Mouse (Mus musculus) spleen, postnatal 36 days (tissue): ENCODE data around the gene Man1c1.
A peak's percentile ranks its signal among the peaks of the same experiment; 100 is the strongest.

Source experiments
- DNase-seq, 2 experiments: peaks; one replicate each; pipeline ENCODE4 v3.0.0; 2022; ENCODE audit warnings: low spot score in 2 of 2, mixed read lengths in 1 of 2

Man1c1 gene

DNA sequence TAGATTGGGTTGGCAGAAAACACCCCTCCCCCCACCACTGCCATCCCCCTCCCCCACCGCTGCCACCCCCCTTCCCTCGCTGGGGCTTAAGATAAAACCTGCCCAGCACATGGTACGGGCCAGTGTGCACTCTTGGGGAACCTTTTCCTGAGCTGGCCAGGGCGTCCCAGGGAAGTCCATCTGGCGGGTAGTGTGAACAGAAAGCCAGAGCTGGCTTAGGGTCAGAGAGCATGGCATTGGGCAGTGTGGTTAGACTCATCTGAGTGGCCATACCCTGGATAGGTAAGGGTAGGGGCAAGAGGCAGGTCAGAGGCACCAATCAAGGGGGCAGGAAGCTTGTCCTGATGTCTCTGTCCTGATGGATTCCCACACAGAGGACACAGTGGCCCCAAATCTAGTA lies 124.5 kb downstream of the Man1c1 start:
- no peak for DNase-seq

DNA sequence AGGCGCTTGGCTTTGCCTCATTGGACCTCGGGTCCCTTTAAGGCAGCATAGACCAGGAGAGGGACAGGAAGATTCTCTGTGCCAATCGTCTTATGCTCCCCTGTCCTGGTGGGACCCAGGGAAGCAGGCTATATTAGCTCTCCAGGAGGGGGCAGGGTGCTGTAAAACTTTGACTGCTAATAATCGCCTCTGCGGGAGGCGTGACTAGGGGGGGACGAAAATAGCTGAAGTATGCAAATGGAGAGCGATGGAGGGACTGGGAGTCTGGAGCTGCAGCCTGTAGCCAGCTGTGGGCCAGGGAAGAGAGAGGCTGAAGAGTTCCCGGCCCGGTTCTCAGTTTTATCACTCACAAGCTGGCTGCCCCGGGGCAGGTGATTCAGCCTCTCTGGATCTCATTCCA lies 124.9 kb downstream of the Man1c1 start:
- no peak for DNase-seq

DNA sequence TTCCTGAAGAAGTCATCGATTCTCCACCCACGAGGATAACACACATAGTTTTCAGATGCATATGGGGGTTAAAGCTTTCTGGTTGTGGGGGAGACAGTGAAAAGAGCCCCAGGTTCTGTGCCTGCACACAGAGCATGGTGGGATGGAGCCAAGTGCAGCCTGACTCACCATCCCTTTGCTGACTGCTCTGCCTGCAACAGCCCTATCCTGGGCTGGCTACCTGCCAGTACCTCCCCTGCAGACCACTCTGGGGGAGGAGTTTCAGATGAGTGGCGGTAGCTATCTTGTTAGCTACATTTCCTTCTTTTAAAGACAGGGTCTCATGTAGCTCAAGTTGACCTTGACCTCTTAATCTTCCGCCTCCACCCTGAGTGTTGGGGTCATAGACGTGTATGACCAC lies 125.7 kb downstream of the Man1c1 start:
- no peak for DNase-seq

DNA sequence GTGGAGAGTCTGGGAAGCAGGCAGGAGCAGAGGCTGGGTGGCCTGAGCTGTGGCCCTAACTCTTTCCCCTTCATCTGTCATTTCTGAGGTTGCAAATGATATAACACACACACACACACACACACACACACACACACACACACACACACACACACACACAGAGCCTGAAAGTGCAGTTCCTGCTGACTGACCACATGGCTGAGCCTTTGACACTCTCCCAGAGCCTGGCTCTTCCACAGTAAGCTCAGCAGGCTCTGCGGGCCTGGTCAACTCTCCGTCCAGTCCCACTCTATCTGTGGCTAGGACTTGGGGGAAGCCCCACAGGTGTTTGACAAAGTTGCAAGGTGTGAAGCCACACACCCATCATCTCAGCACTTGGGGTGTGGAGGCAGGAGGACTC lies 126.8 kb downstream of the Man1c1 start:
- no peak for DNase-seq

DNA sequence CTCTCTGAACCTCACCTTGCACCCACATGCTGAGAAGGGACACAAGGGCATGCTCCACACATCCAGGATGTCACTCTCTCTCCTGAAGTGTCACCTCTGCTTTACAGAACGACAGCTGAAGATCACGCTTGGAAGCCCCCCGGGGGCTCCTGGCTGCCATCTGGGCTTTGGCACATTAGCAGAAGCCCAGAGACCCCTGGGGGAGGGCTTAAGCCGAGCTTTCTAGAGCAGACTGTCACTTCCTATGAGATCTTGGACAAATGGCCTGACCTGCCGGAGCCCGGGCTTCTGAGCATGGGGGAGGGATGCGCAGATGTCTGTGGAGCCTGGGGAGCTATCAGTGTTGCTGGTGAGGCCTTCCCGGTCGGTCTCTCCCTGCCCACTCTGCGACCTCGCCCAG lies 128.6 kb downstream of the Man1c1 start:
- DNase-seq: no peak

DNA sequence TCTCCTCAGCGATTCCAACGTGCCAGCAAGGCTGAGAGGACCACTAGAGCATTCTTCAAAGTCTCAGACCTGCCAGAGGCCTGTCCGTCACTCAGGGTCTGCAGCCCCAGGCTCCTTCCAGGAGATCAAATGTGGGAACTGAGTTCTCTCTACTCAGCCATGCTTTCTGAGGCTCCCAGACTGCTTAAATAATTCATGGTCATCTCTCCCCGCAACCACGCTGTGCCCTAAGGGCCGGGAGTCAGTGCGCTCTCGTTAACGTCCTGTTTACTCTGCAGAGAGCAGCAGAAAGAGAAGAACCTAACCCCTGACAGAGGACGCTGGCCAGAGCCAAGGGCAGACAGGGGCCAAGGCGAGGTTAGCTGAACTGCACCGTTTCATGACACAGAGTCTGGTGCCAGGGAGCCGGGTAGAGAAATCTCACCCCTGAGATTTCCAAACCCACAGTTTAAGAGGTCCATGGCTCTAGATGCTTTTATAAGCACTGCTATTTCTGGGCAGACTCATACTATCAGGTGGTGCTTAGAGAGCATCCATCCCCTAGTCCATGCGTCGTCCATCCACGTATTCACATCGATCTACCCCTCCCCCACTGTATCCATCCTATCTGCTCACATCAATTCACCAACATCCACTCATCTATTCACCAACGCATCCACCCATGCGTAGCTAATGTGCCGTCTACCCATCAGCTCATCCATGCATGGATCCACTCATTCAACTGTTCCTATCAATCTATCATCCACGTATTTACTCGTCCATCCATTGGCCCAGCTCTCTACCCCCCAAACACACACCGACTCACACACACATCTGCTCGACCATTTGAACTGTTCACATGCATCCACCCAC lies 131.4 kb downstream of the Man1c1 start:
- no peak for DNase-seq

DNA sequence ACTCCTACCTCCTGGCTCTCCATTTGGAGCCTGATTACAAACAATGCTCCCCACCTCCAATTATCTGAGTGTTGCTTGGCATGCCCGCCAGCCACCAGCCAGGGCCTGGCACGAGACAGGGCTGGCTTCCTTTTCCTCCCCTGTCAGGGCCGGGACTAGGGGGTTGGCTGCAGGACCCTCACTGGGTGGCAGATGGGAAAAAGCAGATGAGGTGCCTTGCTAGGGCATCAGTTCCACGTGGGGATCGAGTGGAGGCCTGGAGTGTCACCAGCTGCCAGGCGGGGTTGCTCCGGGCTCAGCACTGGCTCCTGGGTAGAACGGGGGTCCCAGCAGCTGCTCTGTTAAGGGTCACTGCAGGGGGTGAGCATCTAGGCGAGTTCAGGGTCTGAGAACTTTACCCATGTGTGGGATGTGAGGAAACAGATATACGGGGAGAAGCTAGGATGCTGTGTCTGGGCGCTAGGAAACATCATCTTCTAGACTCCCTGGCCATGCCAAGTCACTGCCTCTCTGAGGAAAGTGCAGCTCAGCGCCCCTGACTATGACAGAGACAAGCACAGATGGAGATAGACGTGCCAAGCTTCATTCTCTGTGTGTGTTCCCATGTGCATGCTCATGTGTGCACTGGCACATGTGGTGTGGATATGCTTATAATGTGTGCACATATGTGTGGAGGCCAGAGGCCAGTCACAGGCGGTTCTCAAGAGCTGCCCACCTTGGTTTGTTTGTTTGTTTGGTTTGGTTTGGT lies 133.2 kb downstream of the Man1c1 start:
- no peak for DNase-seq

DNA sequence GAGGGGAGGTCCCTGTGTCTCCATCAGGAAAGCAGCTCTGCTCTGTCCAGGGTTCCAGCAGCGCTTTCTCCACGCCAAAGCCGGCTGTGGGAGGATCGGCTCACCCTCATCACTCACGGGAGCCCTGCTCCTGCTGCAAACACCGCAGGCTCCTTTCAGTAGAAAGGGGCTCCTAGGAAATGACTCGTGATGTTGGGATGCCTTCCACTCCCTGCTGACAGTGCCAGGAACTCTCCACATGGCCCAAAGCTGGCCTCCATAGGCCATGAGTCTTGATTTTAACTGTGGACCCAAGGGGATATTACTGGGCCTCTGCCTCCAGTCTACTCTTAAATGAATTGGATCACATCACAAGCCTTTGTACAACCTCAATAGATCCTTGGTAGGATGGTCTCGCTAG lies 134.3 kb downstream of the Man1c1 start:
- no peak for DNase-seq

DNA sequence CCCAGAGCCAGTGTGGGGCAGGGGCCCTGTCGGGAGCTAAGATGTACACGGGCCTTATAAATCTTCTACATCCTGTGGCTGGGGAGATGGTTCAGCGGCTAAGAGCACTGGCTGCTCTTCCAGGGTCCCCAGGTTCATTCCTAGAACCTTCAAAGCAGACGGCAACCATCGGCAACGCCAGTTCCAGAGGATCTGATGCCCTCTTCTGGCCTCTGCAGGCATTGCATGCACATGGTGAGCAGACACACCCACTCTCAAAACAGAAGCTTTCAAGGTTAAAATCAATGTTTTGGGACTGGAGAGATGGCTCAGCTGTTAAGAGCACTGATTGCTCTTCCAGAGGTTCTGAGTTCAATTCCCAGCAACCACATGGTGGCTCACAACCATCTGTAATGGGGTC lies 134.9 kb downstream of the Man1c1 start:
- no peak for DNase-seq

DNA sequence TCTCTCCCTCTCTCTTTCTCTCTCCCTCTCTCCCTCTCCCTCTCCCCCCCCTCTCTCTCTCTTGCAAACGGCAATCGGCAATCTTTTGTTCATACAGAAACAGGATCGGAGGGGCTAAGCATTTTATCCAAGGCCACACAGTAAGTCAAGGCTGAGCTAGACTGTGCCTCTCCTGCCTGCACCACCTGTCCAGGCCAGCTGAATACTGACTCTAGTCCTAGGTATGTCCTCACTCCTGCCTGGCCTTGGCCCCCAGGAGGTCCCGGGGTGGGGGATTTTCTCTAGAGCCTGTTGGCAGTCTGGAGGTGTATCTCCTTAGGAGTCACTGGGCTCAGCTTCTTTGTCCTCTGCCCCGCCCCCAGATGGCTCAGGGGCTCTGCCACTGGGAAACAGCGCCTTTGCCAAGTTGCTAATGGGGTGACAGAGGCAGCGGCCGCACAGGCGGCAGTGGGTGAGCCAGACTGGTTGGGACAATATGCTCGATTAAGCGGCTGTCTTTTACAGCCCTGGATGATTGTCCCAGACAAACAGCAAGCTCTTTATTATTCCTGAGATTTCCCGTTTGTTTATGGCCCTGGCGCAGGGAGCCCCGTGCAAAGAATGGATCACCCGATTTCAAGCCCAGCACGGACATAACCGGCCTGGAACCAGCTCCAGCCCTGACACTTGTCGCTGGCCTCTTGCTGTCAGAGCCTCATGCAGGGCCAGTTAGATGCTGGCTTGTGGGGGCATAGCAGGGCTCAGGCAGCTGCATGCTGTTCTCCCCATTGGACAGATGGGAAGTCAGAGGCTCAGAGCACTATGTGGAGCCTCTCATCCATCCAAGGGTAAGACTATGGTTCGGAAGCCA lies 136.5 kb downstream of the Man1c1 start:
- DNase-seq: no peak

DNA sequence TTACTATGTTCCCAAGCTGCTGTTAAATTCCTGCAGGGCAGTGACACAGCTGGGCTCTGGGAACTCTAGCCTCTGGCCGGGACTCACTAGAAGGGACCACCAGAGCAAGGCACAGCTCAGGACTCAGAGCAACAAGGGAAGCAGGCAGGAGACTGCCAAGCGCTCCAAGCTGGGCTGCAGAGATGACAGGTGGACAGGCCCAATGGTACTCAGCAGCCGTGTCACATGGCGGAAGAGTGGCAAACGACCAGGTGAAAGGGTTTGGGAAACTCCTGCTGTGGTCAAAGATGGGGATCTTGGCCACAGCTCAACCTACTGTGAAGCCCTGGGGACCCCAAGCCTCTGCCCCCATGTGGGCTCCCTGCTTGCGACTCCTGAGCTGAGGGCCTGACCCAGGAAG lies 140.0 kb downstream of the Man1c1 start:
- DNase-seq: no peak

DNA sequence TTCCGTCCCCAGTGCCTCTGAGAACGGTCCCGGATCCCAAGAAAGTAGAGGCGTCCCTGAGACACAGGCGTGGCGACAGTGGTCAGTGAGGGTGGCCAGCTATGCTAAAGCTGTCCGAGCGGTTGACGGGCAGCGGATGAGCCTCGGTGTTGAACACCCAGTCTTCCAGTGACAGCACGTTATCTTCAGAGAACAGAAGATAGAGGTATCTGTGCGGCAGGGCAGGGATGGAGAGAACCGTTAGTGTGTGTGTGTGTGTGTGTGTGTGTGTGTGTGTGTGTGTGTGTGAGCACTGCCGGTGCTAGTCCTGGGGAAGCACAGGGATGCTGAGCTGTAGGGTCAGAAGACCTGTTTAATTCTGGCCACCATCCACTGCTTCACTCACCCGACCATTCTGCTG lies 140.5 kb downstream of the Man1c1 start:
- no peak for DNase-seq

DNA sequence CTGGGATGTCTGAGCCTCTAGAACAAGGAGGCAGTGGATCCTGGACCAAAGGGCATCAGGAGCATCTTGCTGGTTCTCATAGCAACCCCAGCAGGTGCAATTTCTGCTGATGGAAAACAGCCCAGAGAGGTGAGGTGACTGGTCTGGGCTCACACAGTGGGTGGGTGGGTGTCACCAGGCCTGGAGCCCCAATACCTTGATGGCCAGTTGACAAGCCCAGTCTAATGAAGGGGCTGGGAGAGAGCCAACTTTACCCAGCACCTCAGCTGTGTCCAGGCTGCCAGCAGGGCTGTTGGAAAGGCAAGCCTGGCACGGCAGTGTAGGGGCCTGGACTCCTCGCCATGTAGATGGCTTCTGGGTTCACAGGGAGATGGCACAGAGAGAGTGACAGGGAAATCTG lies 142.1 kb downstream of the Man1c1 start:
- DNase-seq: no peak

DNA sequence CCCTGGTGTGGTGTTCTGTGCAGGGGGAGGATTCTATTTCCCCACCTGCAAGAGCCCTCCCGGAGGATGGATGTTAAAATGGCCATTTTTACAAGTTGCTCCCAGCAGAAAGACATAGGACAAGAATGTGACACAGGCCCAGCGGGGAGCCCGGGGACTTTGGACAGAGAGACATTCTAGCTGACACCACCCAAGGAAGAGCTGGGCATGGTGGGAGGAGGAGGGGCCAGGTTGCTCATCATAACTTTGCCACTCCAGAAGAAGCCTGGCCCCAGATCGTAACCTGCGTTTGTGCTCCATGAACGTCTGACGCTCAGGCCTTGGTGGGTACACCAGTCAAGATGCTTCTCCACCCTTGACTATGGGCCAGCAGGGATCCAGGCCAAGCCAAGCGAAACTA lies 143.4 kb downstream of the Man1c1 start:
- no peak for DNase-seq

DNA sequence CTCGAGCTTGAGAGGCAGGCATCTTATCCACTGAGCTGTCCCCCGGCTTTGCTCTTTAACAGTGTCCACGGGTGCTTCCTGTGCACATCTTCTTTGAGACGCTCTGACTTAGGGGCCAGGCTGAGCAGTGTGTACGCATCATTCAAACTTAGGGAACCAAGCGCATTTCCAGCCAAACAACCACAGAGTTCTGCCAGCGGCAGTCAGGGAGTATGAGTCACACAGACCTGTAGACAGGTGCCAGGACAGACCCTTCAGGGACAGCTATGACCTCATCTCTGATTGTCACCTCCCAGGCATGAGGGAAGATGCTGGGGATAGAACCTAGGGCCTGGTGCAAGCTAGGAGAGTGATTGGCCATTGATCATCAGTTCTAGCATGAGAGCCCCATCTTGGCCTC lies 144.9 kb downstream of the Man1c1 start:
- DNase-seq: no peak

DNA sequence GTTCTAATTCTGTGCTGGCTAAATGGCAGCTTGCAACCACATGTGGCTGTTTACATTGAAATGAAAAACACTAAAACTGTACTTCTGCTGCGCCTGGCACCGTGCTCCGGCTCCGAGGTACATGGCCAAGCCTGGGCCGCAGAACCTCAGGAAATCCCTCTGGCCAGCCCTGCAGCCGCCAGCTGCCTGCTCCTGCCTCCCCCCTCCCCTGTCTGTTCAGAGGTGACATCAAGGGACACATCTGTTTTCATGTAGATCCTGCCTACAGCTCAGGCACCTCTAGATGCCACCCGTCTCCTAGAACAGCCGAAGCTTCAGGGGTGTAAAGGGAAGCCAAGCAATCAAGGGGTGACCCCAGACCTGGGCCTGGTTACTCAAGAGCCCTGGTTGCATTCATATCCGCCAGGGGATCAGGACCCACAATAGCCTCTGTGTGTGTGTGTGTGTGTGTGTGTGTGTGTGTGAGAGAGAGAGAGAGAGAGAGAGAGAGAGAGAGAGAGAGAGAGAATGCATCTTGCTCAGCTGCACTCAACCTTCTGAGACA lies 145.4 kb downstream of the Man1c1 start:
- no peak for DNase-seq

DNA sequence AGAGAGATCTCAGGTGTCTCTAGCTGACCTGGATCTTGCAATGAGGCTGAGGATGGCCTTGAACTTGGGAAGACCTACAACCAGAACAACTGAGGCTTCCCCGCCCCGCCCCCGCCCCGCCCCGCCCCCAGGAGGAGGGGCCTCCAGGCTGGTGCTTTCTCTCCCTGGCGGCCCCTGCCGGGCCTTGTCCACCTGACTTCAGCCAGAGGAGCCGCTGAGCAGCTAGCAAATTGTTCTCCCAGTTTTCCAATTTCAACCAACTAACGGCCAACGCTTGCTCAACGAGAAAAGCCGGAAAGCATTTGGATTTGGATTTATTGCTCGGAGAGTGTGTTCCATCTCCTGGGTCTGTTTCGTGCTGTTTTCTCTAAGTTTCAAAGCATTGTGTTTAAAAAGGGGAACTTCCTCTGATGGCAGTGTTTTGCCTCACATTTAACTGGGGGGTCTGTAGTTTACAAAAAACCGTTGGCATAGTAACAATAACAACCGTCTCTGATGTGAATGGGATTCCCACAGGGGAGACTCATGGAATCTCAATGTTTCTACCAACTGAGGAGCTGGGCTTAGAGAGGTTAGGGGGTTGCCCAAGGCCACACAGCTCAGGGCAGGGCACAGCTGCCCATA lies 146.4 kb downstream of the Man1c1 start:
- DNase-seq: peak; percentile 21 to 37

DNA sequence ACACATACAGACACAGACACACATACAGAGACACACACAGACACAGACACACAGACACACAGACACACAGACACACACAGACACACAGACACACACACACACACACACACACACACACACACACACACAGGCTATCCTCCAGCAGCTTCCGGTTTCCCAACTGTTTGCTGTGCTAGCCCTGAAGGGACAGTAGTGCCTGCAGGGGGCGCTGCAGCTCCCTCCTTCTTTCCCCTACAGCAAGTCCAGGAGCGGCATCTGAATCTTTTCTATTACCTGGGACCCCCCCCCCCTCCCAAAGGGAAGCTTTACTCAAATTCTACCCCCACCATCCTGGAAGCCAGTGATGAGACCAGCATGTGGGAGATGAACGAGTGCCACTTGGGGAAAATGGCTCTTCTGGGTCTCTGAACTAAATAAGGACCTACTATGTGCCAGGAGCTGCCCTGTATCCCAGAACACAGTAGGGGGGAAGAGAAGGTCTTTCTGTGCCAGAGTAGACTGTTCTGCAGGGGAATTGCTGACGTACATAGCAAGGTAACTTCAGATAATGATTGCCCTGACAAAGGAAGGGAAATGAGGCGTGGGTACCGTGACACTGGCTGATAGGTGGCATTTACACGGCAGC lies 148.0 kb downstream of the Man1c1 start:
- DNase-seq: no peak

DNA sequence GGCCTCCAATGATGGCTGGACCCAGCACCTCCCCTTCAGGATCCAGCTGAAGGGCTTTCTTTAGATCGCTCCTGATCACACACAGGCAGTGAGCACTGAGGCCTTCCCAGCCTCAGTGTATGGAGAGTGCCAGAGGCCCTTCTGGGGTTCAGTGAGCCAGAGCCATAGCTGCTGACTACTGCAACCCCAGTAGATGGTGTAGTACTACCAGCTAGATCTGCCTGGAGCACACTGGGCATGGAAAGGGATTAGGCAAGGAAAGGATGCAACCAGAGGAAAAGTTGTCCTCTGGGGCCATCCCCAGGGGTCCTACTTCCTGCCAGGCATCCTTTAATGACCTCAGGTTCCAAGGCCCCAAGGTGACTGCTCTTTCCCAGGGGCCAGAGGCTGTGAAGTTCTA lies 150.5 kb downstream of the Man1c1 start:
- DNase-seq: no peak

DNA sequence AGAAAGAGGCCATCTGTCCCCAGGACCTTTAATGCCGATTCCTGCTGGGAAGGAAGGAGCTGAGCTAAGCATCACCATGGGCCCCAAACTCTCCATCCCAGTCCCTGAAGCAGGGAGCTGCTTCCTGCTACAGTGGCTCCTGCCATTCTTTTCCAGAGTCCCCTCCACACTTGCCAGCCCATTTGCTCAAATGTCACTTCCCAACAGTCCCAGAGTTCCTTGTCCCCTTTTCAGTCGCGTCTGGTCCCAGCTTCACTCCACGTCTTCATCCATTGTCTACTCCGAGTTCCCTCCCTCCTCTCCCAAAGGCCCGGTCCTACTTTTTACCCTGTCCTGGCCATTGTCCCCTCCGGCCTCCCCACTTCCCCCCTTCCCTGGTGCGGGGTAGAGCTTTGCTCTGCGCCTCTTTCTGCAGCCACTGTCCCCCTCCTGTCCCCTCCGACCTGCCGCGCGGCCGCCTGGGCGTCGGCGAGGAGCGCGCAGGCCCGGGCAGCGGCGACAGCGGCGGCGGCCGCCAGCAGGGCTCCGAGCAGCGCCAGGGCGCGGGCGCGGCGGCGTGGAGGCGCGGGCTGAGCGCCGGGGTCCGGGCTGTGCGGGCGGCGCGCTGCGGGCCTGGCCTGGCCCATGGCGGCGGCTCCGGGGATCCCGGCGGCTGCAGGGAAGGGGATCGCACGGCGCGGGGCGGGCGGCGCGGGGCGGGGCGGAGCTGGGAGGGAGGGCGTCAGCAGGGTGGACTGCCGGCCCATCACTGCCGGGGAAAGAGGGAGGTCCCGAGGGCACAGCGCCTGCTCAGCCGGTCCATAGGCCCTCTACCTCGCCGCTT lies 152.4 kb downstream of the Man1c1 start, which contains the start of gene Selenon:
Gene Selenon (minus strand): TSS at position 673 of the 823 bp plus-strand sequence.
- DNase-seq: peak; percentile 27 to 35
